Mouse (Mus musculus): ENCODE measurements at regions not wholly inside any gene's neighbourhood (a gene's known extent, or its start where the extent isn't known, plus 50 kb on each side); places are given as distances from the start of the nearest gene placed in this dataset.

DNA sequence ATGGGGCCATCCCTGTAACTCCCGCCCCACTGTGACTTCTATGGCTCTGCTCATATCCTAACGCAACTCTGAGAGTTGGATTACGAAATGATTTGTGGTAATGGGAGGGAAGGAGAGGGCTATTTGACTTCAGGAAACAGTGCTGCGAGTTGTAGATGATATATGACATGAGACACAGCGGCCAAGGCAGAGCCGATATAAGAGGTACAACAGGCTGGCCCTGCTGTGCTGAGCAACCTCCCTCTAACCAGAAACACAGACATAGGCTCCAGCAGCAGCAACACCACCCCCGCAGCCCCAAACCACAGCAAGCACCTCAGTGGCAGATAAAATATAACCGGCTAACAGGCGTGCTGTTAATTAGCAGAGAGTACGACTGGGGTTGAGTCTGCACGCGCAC, 312.5 kb upstream of the Mgmt start:
- DNase-seq (ENCODE audit: extremely low spot score in 1 of 2, low spot score in 1 of 2), result no peak

DNA sequence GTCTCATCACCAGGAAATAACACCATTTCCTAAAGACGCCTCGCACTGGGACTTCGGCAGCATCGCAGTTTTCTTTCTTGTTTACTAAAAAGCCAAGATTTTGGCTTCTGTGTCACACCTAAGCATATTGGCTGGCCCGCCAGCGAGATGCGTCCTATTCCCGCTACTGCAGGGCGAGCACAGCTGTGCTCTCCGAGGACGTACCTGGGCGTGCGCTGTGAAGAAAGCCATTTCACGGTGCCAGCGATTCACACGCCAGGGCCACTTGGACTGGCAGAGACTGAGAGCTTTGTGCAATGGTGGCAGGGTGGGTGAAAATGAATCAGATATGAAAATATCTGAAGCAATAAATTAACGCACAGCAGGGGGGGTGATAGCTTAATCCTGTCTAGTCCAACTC, 310.1 kb upstream of the Mgmt start:
- no peak for DNase-seq (ENCODE audit: extremely low spot score in 1 of 2, low spot score in 1 of 2)

- DNase-seq (ENCODE audit: extremely low spot score in 1 of 2, low spot score in 1 of 2), result no peak
Measured at GRCm38 (mm10) chr7:136588491-136588890, 305.9 kb upstream of the Mgmt start.

- no peak for DNase-seq (ENCODE audit: extremely low spot score in 1 of 2, low spot score in 1 of 2)
Measured at GRCm38 (mm10) chr7:136590947-136591346, 303.5 kb upstream of the Mgmt start.

DNA sequence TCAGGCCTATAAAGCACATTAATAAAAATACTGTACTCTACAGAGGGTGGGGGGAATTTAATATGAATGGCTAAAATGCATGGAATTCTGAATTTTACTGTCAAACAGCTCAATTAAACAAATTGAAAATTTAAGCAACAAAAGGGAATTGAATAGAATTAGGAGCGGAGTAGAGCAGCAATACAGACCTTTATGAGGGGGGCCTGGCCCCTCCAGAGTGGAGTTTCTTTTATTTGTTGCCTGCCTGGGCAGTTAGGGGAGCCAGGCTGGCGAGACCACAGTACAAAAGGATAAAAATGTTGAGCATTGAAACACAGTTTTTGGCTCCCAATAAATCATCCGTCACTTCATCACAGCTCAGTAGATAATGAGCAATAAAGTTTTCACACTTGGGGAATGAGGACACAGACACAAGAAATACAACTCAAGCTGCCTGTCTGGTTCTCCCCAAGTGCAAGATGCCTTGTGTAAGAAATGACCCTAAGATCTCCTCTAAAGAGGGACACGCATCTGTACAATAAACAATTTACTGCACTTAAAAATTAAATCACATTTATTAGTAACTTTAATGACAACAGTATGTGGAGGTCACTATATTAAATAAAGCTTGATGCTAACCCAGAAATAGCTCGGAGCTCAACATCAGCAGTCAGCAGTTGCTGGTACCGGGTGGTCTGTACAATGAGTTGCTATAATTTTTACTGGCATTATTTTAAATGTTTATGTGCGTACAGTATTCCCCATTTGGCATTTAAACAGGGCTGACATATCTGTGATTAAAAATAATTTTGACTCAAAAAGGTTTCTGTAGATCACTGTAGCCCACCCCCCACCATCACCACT, 286.9 kb upstream of the Mgmt start:
- DNase-seq (ENCODE audit: extremely low spot score in 1 of 2, low spot score in 1 of 2), result no peak

DNA sequence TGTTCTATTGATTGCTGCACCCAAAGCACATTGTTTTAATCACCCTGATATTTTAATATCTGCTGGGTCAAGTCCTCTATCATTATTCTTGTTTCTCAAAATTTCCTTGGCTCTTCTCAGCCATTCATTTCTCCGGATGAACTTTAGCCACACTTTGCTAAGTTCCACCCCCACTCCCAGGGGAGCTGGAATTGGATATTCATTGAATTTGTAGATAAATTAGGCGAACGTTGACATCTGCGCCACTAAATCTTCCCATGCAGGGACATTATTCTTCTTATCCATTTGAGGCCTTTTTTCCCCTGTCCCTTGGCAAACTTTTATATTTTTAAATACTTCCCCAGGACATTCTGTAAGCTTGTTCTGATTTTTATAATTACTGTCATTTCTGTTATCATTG, 280.9 kb upstream of the Mgmt start:
- DNase-seq (ENCODE audit: extremely low spot score in 1 of 2, low spot score in 1 of 2), result no peak

DNA sequence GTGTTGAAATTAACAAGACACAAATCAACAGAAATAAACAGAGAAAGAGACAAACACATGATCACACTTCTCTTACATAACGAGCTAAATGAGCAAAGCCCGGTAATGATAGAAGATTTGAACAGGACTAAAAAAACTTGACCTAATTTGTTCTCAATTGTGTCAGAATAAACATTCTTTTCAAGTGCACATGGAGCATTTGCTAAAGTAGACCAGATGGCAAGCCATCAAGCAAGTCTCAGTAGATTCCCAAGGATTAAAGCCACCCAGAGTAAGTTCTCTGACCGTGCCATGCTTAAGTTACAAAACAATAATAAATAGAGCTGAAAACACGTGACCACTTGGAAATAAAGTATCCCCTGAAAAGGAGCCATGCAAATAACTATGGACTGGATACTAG, 269.9 kb upstream of the Mgmt start:
- no peak for DNase-seq (ENCODE audit: extremely low spot score in 1 of 2, low spot score in 1 of 2)

GRCm38 (mm10) chr7:136631089-136631488, 263.3 kb upstream of the Mgmt start:
- peak in 1 of 2 experiments; percentile 5 for DNase-seq (ENCODE audit: extremely low spot score in 1 of 2, low spot score in 1 of 2)

- no peak for DNase-seq (ENCODE audit: extremely low spot score in 1 of 2, low spot score in 1 of 2)
Measured at GRCm38 (mm10) chr7:136640160-136640559, 254.3 kb upstream of the Mgmt start.

DNA sequence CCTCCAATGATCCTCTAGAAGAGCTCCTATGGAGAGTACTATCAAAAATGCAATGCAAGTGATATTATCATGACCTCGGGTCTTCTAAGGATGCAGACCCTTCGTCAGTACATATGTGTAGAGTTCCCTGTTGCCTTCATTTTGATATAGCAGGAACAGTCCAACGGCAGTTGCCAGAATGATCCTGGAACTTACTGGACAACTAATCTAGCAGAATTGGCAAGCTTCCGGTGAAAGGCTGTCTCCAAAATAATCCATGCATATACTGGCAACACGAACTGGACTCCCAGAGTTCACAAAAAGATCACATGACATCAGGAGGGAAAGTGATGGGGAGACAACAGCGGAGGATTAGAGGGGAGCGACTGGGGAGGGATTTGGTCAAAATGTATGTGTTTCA, 253.6 kb upstream of the Mgmt start:
- no peak for DNase-seq (ENCODE audit: extremely low spot score in 1 of 2, low spot score in 1 of 2)

- DNase-seq (ENCODE audit: extremely low spot score in 1 of 2, low spot score in 1 of 2), result no peak
Measured at GRCm38 (mm10) chr7:136649796-136650195, 244.6 kb upstream of the Mgmt start.

DNA sequence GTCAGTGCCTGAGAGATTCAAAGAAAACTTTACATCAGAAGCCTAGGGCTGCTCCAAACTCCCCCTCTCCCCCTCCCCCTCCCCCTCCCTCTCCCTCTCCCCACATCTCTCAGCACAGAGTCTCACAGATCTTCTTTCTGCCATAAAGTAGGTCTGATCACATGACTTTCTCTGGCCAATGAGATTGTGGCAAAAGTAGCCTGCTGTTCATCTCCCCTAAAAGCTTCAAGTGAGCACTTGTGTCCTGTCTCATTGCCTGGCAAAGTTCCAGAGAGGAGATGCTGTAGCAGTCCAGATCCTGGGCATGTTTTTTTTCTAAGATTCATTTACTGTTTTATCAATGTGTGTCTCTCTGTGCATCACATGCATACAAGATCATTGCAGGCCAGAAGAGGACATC, 234.5 kb upstream of the Mgmt start:
- DNase-seq (ENCODE audit: extremely low spot score in 1 of 2, low spot score in 1 of 2), result no peak

- DNase-seq (ENCODE audit: extremely low spot score in 1 of 2, low spot score in 1 of 2), result no peak
Measured at GRCm38 (mm10) chr7:136660401-136660800, 234.0 kb upstream of the Mgmt start.

- no peak for DNase-seq (ENCODE audit: extremely low spot score in 1 of 2, low spot score in 1 of 2)
Measured at GRCm38 (mm10) chr7:136664424-136665082, 229.9 kb upstream of the Mgmt start.

GRCm38 (mm10) chr7:136665901-136666300, 228.5 kb upstream of the Mgmt start:
- no peak for DNase-seq (ENCODE audit: extremely low spot score in 1 of 2, low spot score in 1 of 2)

- DNase-seq (ENCODE audit: extremely low spot score in 1 of 2, low spot score in 1 of 2), result no peak
Measured at GRCm38 (mm10) chr7:136666707-136667106, 227.7 kb upstream of the Mgmt start.

- DNase-seq (ENCODE audit: extremely low spot score in 1 of 2, low spot score in 1 of 2), result no peak
Measured at GRCm38 (mm10) chr7:136670675-136671074, 223.7 kb upstream of the Mgmt start.

DNA sequence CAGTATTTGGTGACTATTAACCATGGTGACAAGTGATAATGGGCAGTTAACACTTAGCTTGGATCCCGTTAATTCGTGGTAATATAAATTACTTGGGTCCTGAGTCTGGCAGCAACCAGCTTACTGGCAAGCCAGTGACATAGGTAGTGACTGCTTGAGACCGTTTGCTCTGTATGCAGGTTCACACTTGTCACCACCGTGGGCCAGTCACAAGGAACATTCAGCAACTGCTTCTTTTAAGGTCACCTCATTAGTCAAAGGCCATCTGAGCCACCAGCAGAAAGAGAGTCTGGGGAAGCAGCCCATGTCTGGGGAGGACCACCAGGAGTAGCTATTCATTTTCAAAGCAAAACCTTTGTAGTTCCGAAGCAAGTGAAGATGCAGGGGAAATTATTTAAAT, 220.3 kb upstream of the Mgmt start:
- DNase-seq (ENCODE audit: extremely low spot score in 1 of 2, low spot score in 1 of 2), result no peak

DNA sequence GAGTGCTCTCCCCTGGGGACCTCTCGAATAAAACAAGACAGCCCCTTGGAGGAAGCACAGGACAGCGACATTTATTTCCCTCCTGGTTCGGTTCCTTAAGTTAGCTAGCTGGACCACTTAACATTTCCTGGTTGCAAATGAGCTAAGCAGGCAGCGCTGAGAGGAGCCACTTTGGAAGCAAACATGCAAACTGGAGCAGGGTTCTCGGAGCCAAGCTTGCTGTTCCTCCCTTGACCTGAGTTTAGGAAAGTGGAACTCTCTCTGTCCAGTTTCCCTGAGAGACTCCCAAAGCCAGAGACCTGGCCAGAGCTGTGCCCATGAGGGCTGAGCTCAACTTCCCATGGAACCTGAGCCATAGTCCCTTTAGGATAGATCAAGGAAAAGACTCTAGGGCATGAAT, 219.4 kb upstream of the Mgmt start:
- no peak for DNase-seq (ENCODE audit: extremely low spot score in 1 of 2, low spot score in 1 of 2)

DNA sequence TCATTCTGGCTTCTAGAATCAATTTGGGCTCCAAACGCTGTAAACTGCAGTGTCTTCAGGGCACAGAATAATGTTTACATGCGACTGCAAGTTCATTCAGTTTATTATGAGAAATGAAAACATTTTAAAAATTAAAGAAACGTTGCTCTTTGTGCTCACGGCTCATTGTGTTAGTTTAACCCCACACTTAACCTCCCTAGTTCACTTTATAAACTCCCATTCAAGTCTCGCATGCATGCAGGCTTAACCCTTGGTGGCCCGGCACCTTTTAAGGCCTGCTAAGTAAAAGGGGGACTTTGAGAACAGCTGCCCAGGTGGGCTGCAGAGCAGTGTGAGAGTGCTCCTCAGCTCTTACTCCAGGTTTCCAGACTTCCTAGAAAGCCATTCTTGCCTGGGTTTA, 218.3 kb upstream of the Mgmt start:
- no peak for DNase-seq (ENCODE audit: extremely low spot score in 1 of 2, low spot score in 1 of 2)

- DNase-seq (ENCODE audit: extremely low spot score in 1 of 2, low spot score in 1 of 2), result no peak
Measured at GRCm38 (mm10) chr7:136676987-136677545, 217.3 kb upstream of the Mgmt start.

GRCm38 (mm10) chr7:136689579-136689978, 204.8 kb upstream of the Mgmt start:
- DNase-seq (ENCODE audit: extremely low spot score in 1 of 2, low spot score in 1 of 2), result no peak

Measured in layer of hippocampus, postnatal 25 days (tissue).